Mouse (Mus musculus): ENCODE results near the gene Tet3.

DNA sequence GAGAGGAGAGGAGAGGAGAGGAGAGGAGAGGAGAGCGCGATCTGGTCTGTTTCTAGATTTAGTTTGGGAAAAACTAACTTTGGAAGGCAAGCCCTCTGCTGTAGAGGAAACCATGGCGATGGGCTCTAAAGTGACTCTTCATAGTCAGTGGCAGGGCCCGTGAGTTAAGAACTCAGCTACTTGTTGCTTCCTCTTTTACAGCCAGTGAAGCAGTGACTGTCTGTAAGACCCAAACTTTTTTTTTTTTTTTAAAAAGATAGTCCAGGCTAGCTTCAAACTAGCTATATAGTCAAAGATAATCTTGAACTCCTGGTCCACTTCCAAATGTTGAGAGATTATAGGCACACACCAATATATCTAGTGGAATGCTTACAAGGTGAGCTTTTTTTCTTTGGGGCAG lies 22.3 kb downstream of the Tet3 start:
- TF ChIP-seq CTCF (IDR thresholded peaks at IDR 0.05; ENCODE audit: extremely low read depth, insufficient read depth, insufficient read length, insufficient replicate concordance) (no peak), POLR2A (IDR thresholded peaks at IDR 0.05; ENCODE audit: low read depth, low read length) (no peak)
